Mouse (Mus musculus): ENCODE data around the gene Olfr615.
"Not testable (repeated sequence)": the region's sequence is repeated elsewhere in the genome, so short reads cannot be mapped to it uniquely, and the experiment has no call there.

The Olfr615 gene

DNA sequence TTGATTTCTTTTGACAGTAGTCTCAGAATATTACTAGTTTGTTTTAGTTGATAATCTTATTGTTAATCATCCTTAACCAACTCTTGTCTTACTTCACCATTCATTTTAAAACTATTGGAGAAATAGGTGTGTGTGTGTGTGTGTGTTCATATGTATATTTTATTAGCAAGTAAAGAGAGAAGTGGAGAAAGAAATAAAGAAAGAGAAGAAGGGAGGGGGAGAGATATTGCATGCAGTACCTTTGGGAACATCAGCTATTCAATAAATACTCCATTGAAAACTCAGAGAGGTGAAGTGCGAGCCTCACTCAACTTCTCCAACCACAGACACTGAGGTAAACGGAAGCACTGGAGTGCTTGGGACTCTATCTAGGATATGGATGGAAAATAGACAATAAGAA lies at the start of gene Olfr615:
Gene Olfr615 (plus strand): TSS at position 301 of the 400 bp plus-strand sequence.
- no peak for DNase-seq (ENCODE audit: low spot score in 2 of 2)

DNA sequence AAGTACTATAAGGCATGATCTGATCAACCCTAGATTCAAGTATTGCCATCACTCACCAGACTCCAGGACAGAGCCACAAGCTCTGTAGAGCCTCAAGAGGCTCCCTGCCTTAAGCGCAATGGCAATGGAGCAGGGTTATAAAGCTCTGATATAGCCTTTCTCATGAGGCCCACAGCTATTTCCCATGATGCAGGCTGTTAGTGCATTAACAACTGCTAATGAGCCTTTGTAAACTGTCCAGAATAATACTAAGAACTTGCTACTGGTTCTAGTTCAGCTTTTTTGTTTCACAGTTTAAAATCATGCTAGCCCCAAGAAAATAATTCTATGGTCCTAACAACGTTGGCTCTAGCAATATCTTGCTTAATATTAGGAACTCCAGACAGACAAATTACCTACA lies 43.9 kb upstream of the Olfr615 start, which contains the start of gene Olfr610:
Gene Olfr610 (minus strand): TSS at position 101 of the 400 bp plus-strand sequence.
- DNase-seq (ENCODE audit: low spot score in 2 of 2): no peak

DNA sequence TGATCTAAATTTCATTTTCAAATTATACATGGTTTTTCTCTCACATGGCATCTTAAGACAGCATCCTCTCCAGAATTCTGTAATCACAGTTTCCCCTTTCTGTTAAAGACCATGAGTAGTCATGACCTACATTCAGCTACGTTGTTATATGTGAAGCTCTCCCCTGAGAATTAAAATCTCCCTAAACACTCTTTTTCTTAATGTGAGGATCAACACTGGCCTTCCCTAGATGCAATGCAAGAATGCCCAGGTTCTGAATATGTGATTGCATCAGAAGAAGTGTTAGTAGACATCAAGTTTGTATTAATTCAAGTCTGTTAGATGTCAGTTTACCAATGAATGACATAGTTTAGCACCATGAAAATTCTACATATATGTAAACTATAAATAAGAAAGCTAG lies 35.1 kb upstream of the Olfr615 start, which contains the start of gene Olfr611:
Gene Olfr611 (minus strand): TSS at position 101 of the 400 bp plus-strand sequence.
- not testable (repeated sequence) for DNase-seq (ENCODE audit: low spot score in 2 of 2)

DNA sequence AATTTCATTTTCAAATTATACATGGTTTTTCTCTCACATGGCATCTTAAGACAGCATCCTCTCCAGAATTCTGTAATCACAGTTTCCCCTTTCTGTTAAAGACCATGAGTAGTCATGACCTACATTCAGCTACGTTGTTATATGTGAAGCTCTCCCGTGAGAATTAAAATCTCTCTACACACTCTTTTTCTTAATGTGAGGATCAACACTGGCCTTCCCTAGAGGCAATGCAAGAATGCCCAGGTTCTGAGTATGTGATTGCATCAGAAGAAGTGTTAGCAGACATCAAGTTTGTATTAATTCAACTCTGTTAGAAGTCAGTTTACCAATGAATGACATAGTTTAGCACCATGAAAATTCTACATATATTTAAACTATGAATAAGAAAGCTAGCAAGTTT lies 13.3 kb upstream of the Olfr615 start, which contains the start of gene Olfr612:
Gene Olfr612 (minus strand): TSS at position 101 of the 400 bp plus-strand sequence.
- not testable (repeated sequence) for DNase-seq (ENCODE audit: low spot score in 2 of 2)

DNA sequence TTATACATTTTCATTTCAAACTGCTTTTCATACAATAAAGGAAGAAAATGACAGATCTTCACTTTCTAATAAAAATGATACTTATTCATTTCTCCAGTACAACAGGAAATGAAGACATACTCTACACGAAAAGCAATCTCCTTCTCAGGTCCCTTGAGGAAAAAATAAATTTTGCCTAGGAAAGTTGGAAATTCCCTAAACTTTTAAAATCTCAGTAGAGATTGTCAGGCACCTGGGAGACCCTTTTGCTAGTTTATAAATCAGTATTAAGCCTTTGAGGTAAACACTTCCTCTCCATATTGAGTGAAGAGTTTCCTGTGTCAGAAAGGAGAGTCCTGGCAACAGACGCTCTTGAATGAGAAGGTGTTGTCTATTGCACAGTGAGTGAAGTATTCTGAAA lies 8.1 kb upstream of the Olfr615 start, which contains the start of gene Olfr613:
Gene Olfr613 (plus strand): TSS at position 301 of the 400 bp plus-strand sequence.
- no peak for DNase-seq (ENCODE audit: low spot score in 2 of 2)

DNA sequence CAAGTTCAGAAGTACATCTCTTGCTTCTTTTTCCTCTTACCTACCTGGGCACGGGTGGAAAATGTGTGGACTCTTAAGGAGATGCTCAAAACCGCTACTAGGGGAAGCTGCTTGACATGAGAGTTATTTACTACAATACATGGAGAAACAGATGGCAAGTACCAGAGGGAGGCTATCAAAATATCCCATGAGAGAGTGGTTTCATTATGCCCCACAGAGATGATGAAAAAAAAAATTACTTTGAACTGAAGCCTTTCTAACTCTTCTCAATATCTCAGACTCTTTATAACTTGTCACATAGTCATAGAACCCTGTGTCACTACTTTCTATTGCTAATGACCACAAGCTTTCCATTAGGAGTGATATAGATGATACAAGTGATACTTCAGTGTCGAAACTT lies 13.2 kb downstream of the Olfr615 start, which contains the start of gene Olfr616:
Gene Olfr616 (minus strand): TSS at position 101 of the 400 bp plus-strand sequence.
- DNase-seq (ENCODE audit: low spot score in 2 of 2): no peak

DNA sequence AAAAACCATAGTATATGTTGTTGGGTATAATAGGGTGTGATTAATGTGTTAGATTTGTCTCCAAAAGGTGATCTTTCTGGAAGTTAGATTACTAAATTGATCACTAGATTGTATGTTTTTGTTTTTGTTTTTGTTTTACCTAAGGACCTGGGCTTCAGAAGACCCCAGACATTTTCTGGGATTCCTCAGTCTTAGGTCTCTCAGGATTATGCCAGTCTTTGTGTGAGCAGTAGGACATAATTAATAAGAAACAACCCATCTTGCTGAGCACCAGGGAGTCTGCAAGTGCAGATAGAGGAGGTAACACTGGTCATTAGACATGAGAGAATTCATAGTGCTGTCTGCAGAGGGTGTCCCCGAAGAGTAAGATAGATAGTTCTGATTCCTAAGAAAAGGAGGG lies 16.9 kb downstream of the Olfr615 start, which contains the start of gene Olfr617:
Gene Olfr617 (plus strand): TSS at position 301 of the 400 bp plus-strand sequence.
- no peak for DNase-seq (ENCODE audit: low spot score in 2 of 2)

DNA sequence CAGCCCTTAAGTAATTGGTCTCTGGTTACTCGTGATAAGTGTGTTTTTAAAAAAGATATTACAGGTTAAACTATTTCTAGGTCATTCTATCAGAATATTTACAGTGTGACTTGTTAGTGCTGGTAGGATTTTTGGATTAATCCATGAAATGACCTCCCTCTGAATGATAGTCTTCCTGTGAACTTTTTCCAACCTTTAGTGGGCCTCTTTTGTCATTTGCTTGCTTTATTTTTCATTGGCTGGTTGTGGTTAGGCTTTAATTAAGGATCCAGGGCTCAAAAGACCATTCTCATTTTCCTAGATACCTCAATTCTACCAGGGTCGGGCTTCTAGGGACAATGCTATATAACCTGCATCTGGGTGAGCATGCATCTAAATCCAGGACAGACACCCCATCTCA lies 33.9 kb downstream of the Olfr615 start, which contains the start of gene Olfr618:
Gene Olfr618 (plus strand): TSS at position 301 of the 400 bp plus-strand sequence.
- DNase-seq (ENCODE audit: low spot score in 2 of 2): no peak

DNA sequence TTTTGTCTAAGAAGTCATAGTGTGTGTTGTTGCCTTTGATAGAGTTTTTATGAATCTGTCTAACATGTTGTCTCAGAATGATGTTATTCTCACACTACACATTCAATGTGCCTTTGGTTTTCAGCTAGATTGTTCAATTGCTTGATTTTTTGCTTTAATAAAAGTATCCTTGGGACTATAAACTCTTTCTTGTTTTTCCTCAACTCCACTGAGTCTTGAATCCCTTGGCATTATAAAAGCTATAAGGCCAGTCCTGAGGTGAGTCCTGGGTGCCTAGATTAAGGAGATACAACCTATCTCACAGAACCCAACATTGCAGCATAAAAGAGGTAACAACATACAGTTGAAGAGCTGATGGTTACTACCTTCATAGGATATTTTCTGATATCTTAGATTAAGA lies 44.4 kb downstream of the Olfr615 start, which contains the start of gene Olfr619:
Gene Olfr619 (plus strand): TSS at position 301 of the 400 bp plus-strand sequence.
- no peak for DNase-seq (ENCODE audit: low spot score in 2 of 2)

DNA sequence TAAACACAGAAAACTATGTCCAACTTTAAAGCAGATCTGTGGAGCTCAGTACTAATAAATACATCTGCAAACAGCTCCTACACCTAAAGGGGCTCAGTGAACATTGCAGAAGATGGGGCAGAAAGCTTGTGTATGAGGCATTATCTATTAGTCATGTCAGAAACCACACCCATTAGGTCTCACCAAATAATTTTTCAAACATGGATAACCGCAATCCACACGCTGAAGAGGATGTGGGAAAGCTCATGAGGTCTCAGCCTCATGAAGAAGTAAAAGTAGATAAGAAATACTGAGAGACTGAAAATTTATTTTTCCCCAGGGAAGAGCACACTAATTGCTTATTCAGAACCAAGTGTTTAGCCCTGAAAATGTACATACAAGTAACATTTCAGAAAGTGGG lies 51.5 kb downstream of the Olfr615 start:
- DNase-seq (ENCODE audit: low spot score in 2 of 2): no peak

DNA sequence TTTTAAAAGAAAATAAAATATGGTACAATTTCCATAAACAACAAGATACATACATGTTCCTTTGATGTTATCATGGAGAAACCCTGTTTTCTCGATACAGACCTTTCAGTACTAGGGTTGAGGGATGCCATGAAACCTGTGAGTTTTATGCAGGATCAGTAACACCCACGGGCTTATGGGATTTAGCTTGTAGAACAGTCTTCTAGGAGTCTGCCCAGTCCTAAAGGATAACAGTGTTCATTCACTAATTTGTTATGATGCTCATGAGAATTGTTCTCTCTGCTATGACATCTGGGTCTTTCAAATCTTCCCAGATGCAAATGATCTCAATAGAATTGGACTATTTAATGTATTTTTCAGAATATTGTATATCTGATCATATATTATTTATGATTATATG lies 56.6 kb downstream of the Olfr615 start, which contains the start of gene Olfr620:
Gene Olfr620 (minus strand): TSS at position 101 of the 400 bp plus-strand sequence.
- no peak for DNase-seq (ENCODE audit: low spot score in 2 of 2)
